Mouse (Mus musculus) erythroblast, embryonic 14.5 days (primary cell): ENCODE measurements around the gene Lrrc20.

Experiments used
- GATA1 ChIP-seq: IDR thresholded peaks from 2 replicates; pipeline ENCODE4 v1.6.1; 2012; ENCODE audit warnings: low read length, inconsistent platforms, mixed read lengths
- TAL1 ChIP-seq: IDR thresholded peaks from 3 replicates; pipeline ENCODE4 v1.6.1; 2012; ENCODE audit warnings: low read length, inconsistent platforms, mixed read lengths

DNA sequence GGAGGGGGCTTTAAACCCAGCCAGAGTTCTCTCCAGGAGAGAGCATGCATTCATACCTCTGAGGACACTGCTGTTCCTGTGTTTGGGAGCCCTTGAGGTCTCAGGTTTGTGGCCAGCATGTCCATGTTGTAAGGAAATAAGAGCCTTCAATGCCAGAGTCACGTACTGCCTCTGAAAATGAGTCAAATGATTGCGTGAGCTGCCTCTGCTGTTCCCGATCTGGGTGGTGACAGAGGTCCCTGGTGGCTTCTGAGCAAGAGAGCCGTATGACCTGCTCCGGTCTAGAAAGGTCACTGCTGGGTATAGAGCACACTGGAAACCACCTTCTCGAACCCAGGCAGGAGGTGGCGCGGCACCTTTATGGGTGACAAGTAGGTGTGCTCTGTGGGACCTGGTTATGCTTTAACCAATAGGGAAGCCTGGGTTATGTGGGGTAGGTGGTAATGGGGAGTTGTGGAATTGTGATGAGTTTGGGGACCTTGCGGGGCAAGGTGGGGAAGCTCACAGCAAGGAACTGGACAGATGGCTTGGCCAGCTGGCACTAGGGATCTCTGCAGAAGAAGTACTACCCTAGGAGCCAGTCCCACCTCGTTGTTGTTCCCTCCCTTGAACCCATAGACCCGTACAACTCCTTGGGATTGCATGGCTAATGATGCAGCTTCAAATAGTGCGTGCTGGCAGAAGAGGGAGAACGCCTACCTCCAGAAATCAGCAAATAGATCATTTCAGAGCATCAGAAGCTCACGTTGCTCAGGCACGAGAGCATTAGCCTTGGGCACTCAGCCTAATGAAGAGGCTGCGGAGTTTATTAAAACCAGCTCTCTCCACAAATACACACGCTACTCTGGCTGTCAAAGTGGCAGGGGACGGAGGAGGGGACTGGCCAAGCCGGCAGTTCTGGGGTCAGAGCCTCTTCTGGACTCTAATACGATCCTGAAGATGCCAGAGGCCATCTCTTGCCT, 24.2 kb downstream of the Lrrc20 start:
- TF ChIP-seq TAL1 (no peak), GATA1 (no peak)
